Mouse (Mus musculus): ENCODE measurements at regions not wholly inside any gene's neighbourhood (a gene's known extent, or its start where the extent isn't known, plus 50 kb on each side); places are given as distances from the start of the nearest gene placed in this dataset.

DNA sequence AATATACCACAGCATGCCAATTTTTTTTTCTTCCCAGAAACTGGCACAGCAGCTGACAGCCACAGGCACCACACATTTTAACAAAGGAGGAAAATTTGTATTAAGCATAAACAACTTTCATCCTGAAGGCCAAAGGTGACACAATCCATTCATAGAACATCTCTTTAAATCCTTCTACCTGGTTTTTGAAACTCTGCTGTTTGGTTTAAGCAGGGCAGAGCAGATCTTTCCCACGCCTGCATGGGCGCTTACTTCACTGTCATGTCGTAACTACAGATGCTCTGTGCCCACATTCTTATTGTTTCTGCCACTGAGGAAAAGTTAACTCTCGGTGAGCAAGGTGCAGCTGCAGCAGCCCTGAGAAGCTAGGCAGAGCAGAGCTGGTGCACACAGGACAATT, 234.8 kb downstream of the Efnb2 start:
- H3K9ac ChIP-seq (ENCODE audit: low read length), result no peak overlapping the region
- no peak overlapping the region for H3K4me3 ChIP-seq (ENCODE audit: low read depth, low read length)
- H3K9me3 ChIP-seq (replicated peaks; ENCODE audit: control insufficient read depth, low read length), result no peaks in the 10 kb centered on the region
- H3K27me3 ChIP-seq (replicated peaks; ENCODE audit: control insufficient read depth, insufficient read depth, low read length), result no peaks in the 10 kb centered on the region
- ATAC-seq, result no peak
- no peak overlapping the region for H3K27ac ChIP-seq (ENCODE audit: low read depth, low read length)
- no peaks in the 10 kb centered on the region for H3K4me1 ChIP-seq (ENCODE audit: control insufficient read depth, insufficient read depth, low read length)
- WGBS, result 46% methylated on average over 4 of the region's 4 CpGs
- DNase-seq (ENCODE audit: low spot score), result no peak
- no peak overlapping the region for H3K4me2 ChIP-seq (ENCODE audit: low read length)
- no peaks in the 10 kb centered on the region for H3K36me3 ChIP-seq (ENCODE audit: control insufficient read depth, insufficient read depth, low read length)

DNA sequence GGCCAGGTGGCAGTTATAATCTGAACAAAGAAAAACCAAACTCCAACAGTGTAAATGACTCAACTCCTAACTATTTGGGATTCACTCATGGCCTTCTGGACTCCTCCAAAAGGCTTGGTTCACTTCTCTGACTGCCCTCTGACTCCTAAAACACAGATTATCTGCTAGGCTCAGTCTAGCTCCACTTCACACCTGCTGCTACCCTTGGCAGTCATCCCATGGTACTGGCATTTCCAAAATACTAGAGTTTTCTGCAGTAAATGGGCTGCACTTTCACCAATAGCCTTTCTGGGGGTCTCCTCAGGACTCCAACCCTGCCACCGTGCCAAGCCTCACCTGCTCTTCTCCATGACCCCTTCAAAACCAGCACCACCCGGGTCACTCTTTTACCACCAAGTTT, 237.6 kb downstream of the Efnb2 start:
- DNase-seq (ENCODE audit: low spot score), result no peak
- 88% methylated on average over 2 of the region's 2 CpGs for WGBS
- ATAC-seq, result no peak

GRCm38 (mm10) chr8:8421713-8422112, 239.3 kb downstream of the Efnb2 start:
- Histone ChIP-seq H3K27ac (ENCODE audit: low read depth, low read length) (no peak overlapping the region), H3K9ac (ENCODE audit: low read length) (no peak overlapping the region), H3K4me1 (ENCODE audit: control insufficient read depth, insufficient read depth, low read length) (no peaks in the 10 kb centered on the region), H3K27me3 (replicated peaks; ENCODE audit: control insufficient read depth, insufficient read depth, low read length) (no peaks in the 10 kb centered on the region), H3K4me3 (ENCODE audit: low read depth, low read length) (no peak overlapping the region), H3K9me3 (replicated peaks; ENCODE audit: control insufficient read depth, low read length) (no peaks in the 10 kb centered on the region), H3K36me3 (ENCODE audit: control insufficient read depth, insufficient read depth, low read length) (no peaks in the 10 kb centered on the region), H3K4me2 (ENCODE audit: low read length) (no peak overlapping the region)
- ATAC-seq (peak; percentile 77), DNase-seq (ENCODE audit: low spot score) (peak; percentile 52)
- 59% methylated on average over 5 of the region's 5 CpGs for WGBS

More for the DNA sequence above, 237.6 kb downstream of the Efnb2 start:
- H3K4me3 ChIP-seq (ENCODE audit: low read depth, low read length), result no peak overlapping the region
- no peaks in the 10 kb centered on the region for H3K27me3 ChIP-seq (replicated peaks; ENCODE audit: control insufficient read depth, insufficient read depth, low read length)
- H3K4me1 ChIP-seq (ENCODE audit: control insufficient read depth, insufficient read depth, low read length), result no peaks in the 10 kb centered on the region
- no peak overlapping the region for H3K27ac ChIP-seq (ENCODE audit: low read depth, low read length)
- no peaks in the 10 kb centered on the region for H3K36me3 ChIP-seq (ENCODE audit: control insufficient read depth, insufficient read depth, low read length)
- H3K4me2 ChIP-seq (ENCODE audit: low read length), result no peak overlapping the region
- H3K9ac ChIP-seq (ENCODE audit: low read length), result no peak overlapping the region
- no peaks in the 10 kb centered on the region for H3K9me3 ChIP-seq (replicated peaks; ENCODE audit: control insufficient read depth, low read length)

- Histone ChIP-seq H3K27ac (ENCODE audit: low read depth, low read length) (no peak overlapping the region), H3K27me3 (replicated peaks; ENCODE audit: control insufficient read depth, insufficient read depth, low read length) (no peaks in the 10 kb centered on the region), H3K4me1 (ENCODE audit: control insufficient read depth, insufficient read depth, low read length) (no peaks in the 10 kb centered on the region), H3K36me3 (ENCODE audit: control insufficient read depth, insufficient read depth, low read length) (no peaks in the 10 kb centered on the region), H3K9me3 (replicated peaks; ENCODE audit: control insufficient read depth, low read length) (no peaks in the 10 kb centered on the region), H3K4me2 (ENCODE audit: low read length) (no peak overlapping the region), H3K4me3 (ENCODE audit: low read depth, low read length) (no peak overlapping the region), H3K9ac (ENCODE audit: low read length) (no peak overlapping the region)
- ATAC-seq, result no peak
- 76% methylated on average over 15 of the region's 15 CpGs for WGBS
- no peak for DNase-seq (ENCODE audit: low spot score)
Measured at GRCm38 (mm10) chr8:8419360-8420330, 241.4 kb downstream of the Efnb2 start.

- Histone ChIP-seq H3K36me3 (ENCODE audit: control insufficient read depth, insufficient read depth, low read length) (no peaks in the 10 kb centered on the region), H3K27me3 (replicated peaks; ENCODE audit: control insufficient read depth, insufficient read depth, low read length) (no peaks in the 10 kb centered on the region), H3K9ac (ENCODE audit: low read length) (no peak overlapping the region), H3K4me2 (ENCODE audit: low read length) (no peak overlapping the region), H3K27ac (ENCODE audit: low read depth, low read length) (no peak overlapping the region), H3K4me1 (ENCODE audit: control insufficient read depth, insufficient read depth, low read length) (no peaks in the 10 kb centered on the region), H3K4me3 (ENCODE audit: low read depth, low read length) (no peak overlapping the region), H3K9me3 (replicated peaks; ENCODE audit: control insufficient read depth, low read length) (no peaks in the 10 kb centered on the region)
- ATAC-seq (no peak), DNase-seq (ENCODE audit: low spot score) (no peak)
- 92% methylated on average over 6 of the region's 6 CpGs for WGBS
Measured at GRCm38 (mm10) chr8:8418929-8419328, 242.1 kb downstream of the Efnb2 start.

DNA sequence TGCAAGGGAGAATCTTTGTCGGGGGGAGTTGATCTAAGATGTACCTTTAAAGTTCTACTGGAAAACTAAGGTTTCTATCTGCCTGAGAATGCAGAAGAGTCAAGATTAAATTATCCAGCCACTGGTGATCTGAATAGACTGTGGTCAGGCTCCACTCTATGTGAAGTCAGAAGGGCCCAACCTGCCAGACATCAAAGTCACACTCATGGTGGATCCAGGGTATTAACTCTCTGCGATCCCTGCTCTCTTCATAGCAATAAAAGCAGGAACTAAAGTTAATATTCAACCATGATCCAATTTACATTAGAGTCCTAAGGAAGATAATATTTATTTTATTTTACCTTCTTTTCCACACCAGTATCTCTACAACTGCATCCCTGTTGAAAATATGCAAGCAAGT, 242.5 kb downstream of the Efnb2 start:
- 93% methylated on average over 2 of the region's 2 CpGs for WGBS
- no peaks in the 10 kb centered on the region for H3K4me1 ChIP-seq (ENCODE audit: control insufficient read depth, insufficient read depth, low read length)

GRCm38 (mm10) chr8:8416092-8416701, 244.8 kb downstream of the Efnb2 start:
- no peak overlapping the region for H3K9ac ChIP-seq (ENCODE audit: low read length)
- ATAC-seq (peak; percentile 76; the same call in 1 of the 2 replicates), DNase-seq (ENCODE audit: low spot score) (peak; percentile 73)
- no peaks in the 10 kb centered on the region for H3K36me3 ChIP-seq (ENCODE audit: control insufficient read depth, insufficient read depth, low read length)
- no peaks in the 10 kb centered on the region for H3K4me1 ChIP-seq (ENCODE audit: control insufficient read depth, insufficient read depth, low read length)
- H3K27me3 ChIP-seq (replicated peaks; ENCODE audit: control insufficient read depth, insufficient read depth, low read length), result no peaks in the 10 kb centered on the region
- H3K4me3 ChIP-seq (ENCODE audit: low read depth, low read length), result no peak overlapping the region
- H3K4me2 ChIP-seq (ENCODE audit: low read length), result no peak overlapping the region
- 43% methylated on average over 10 of the region's 10 CpGs for WGBS
- H3K9me3 ChIP-seq (replicated peaks; ENCODE audit: control insufficient read depth, low read length), result no peaks in the 10 kb centered on the region
- no peak overlapping the region for H3K27ac ChIP-seq (ENCODE audit: low read depth, low read length)

More for the DNA sequence above, 242.5 kb downstream of the Efnb2 start:
- H3K9ac ChIP-seq (ENCODE audit: low read length), result no peak overlapping the region
- no peaks in the 10 kb centered on the region for H3K9me3 ChIP-seq (replicated peaks; ENCODE audit: control insufficient read depth, low read length)
- DNase-seq (ENCODE audit: low spot score), result no peak
- H3K36me3 ChIP-seq (ENCODE audit: control insufficient read depth, insufficient read depth, low read length), result no peaks in the 10 kb centered on the region
- ATAC-seq, result no peak
- H3K4me3 ChIP-seq (ENCODE audit: low read depth, low read length), result no peak overlapping the region
- H3K27me3 ChIP-seq (replicated peaks; ENCODE audit: control insufficient read depth, insufficient read depth, low read length), result no peaks in the 10 kb centered on the region
- H3K4me2 ChIP-seq (ENCODE audit: low read length), result no peak overlapping the region
- H3K27ac ChIP-seq (ENCODE audit: low read depth, low read length), result no peak overlapping the region

DNA sequence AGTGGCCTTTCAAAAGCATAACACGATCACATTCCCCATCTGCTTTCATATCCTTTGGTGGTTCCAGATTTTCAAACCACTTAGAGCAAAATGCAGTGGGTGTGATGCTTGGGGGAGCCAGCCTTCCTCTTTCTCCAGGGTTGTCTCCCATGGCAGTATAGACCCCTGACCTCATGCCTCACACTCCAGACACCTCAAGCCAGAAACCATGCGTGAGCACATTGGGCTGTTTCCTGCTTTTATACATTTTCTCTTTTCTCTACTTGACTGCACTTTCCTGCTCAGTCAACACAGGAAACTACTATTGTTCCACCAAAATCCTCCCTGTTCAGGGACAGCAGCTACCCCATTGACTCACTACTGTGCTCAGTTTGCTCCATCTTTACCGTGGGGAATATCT, 253.7 kb downstream of the Efnb2 start:
- ATAC-seq (no peak), DNase-seq (ENCODE audit: low spot score) (no peak)
- 92% methylated on average over 3 of the region's 3 CpGs for WGBS
- no peak overlapping the region for H3K4me3 ChIP-seq (ENCODE audit: low read depth, low read length)
- H3K4me2 ChIP-seq (ENCODE audit: low read length), result no peak overlapping the region
- H3K27me3 ChIP-seq (replicated peaks; ENCODE audit: control insufficient read depth, insufficient read depth, low read length), result no peaks in the 10 kb centered on the region
- no peaks in the 10 kb centered on the region for H3K36me3 ChIP-seq (ENCODE audit: control insufficient read depth, insufficient read depth, low read length)
- H3K4me1 ChIP-seq (ENCODE audit: control insufficient read depth, insufficient read depth, low read length), result no peaks in the 10 kb centered on the region
- no peak overlapping the region for H3K9ac ChIP-seq (ENCODE audit: low read length)
- no peak overlapping the region for H3K27ac ChIP-seq (ENCODE audit: low read depth, low read length)
- H3K9me3 ChIP-seq (replicated peaks; ENCODE audit: control insufficient read depth, low read length), result no peaks in the 10 kb centered on the region

DNA sequence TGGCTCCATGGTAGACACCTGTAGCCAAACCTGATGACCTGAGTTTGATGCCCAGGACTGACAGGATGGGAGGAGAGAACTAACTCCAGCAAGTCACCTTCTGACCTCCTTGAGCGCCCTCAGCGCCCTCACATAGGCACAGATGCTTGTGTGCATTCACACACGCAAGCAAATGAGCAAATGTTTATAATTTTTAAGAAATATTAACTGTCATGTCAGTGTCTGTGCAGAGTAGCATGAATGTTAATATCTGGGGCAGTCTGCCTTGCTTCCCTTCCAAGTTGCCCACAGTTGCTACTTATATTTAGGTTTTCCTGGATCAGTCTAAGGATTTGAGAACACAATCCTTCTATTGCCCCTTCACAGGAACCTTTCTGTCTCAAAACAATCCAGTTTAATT, 257.6 kb downstream of the Efnb2 start:
- Histone ChIP-seq H3K9ac (ENCODE audit: low read length) (no peak overlapping the region), H3K4me2 (ENCODE audit: low read length) (no peak overlapping the region), H3K4me1 (ENCODE audit: control insufficient read depth, insufficient read depth, low read length) (no peaks in the 10 kb centered on the region), H3K36me3 (ENCODE audit: control insufficient read depth, insufficient read depth, low read length) (no peaks in the 10 kb centered on the region), H3K27me3 (replicated peaks; ENCODE audit: control insufficient read depth, insufficient read depth, low read length) (no peaks in the 10 kb centered on the region), H3K27ac (ENCODE audit: low read depth, low read length) (no peak overlapping the region), H3K4me3 (ENCODE audit: low read depth, low read length) (no peak overlapping the region), H3K9me3 (replicated peaks; ENCODE audit: control insufficient read depth, low read length) (no peaks in the 10 kb centered on the region)
- DNase-seq (ENCODE audit: low spot score) (no peak), ATAC-seq (no peak)
- WGBS, result 89% methylated on average over 3 of the region's 3 CpGs

Measured in forebrain, embryonic 14.5 days (tissue).